Mouse (Mus musculus): ENCODE data around the gene Tcp11l2. TPM values are rescaled to one million over a fixed set of nuclear protein-coding genes. Genes with fewer than 3 reads are reported as not detected.

The Tcp11l2 gene
- total RNA-seq, 2 experiments from 2014 or later, result 35.9 to 52.2 TPM

GRCm38 (mm10) chr10:84597127-84597785 is 20.8 kb downstream of the Tcp11l2 start:
- peak; percentile 59 for DNase-seq (ENCODE audit: low spot score)

DNA sequence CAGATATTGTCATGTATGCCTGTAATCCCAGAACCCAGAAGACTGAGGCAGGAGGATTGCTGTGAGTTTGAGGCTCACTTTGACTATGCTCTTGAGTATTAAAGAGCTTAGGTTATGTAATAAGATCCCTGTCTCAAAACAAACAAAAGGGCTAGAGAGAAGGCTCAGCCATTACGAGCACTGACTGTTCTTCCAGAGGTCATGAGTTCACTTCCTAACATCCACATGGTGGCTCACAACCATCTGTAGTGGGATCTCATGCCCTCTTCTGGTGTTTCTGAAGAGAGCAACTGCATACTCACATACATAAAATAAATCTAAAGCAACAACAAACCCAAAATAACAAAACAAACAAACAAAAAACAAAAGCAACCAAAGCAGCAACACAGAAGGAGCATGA is 21.7 kb downstream of the Tcp11l2 start:
- DNase-seq (ENCODE audit: low spot score), result no peak

GRCm38 (mm10) chr10:84600136-84600535 is 23.7 kb downstream of the Tcp11l2 start:
- DNase-seq (ENCODE audit: low spot score), result no peak

DNA sequence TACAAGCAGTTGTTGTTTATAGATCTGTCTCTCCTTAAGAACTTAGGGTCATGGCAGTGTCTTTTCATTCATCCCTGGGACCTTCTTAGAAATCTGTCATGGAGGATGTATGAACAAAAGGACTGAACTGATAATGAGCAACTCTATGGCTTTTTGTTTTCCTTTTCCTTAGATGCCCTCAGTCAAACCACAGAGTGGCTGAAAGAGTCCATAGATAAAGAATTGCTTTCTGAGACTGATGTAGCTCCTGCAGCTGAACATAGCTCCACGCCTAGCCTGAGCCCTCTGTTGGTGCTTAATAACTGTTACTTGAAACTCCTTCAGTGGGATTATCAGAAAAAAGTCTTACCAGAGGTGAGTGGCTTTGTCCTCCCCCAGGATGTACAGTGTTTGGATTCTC is 27.9 kb downstream of the Tcp11l2 start:
- DNase-seq (ENCODE audit: low spot score), result no peak

DNA sequence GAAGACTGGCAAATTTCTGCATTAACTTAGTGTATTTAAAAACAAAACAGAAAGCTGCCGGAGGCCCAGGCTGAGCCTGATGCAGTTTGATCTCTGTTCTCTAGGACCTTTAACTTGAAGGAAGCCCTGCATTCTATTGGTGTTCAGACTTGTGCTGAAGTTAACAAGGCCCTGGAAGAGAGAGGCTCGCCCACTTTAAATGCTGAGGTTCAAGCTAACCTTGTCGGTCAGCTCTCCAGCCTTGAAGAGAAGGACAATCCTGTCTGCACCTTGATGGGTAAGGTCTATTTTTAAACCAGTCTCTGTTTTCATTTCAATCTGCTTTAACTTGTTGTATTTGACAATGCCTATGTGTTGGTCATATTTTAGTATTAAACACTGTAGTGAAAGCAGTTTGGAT is 31.9 kb downstream of the Tcp11l2 start:
- no peak for DNase-seq (ENCODE audit: low spot score)

DNA sequence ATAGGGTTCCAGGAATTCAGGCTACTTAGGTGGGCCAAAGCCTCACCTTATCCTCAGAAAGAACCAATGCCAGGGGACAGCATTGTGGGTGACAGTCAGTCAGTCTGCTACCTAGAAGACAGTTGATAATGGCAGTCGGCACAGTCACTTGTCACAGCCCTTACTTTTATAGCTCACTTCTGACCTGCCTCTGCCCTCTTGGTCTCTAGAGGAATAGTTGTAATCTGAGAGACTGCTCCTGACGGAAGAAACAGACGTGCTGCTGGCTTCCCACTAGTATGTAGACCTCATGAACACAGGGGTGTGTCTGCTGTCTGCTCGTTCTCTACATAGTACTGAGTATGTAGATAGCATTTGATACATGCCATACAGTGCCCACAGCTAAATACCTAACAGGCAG is 33.9 kb downstream of the Tcp11l2 start:
- peak; percentile 33 for DNase-seq (ENCODE audit: low spot score)

- DNase-seq (ENCODE audit: low spot score), result no peak
Observed at GRCm38 (mm10) chr10:84610783-84611182, 34.4 kb downstream of the Tcp11l2 start.

DNA sequence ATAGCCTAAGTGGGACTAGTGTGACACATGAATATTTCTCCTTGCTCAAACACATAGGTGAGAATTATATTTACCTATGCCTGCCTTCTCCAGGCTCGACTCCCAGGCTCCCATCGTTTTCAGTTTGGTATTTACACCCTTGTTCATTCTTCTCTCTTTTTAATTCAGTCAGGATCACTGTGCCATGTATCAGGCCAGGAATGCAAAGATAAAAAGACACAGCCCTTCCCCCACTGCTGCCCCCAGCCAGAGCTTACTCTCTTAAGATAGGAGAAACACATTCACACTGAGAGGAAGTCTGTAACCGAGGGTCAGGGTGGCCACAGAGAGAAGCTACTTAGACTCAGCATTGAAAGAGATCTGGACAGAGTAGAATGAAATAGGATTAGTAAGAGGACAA is 35.2 kb downstream of the Tcp11l2 start:
- no peak for DNase-seq (ENCODE audit: low spot score)

- no peak for DNase-seq (ENCODE audit: low spot score)
Observed at GRCm38 (mm10) chr10:84612281-84612680, 35.9 kb downstream of the Tcp11l2 start.

- no peak for DNase-seq (ENCODE audit: low spot score)
Observed at GRCm38 (mm10) chr10:84613366-84613765, 36.9 kb downstream of the Tcp11l2 start.

DNA sequence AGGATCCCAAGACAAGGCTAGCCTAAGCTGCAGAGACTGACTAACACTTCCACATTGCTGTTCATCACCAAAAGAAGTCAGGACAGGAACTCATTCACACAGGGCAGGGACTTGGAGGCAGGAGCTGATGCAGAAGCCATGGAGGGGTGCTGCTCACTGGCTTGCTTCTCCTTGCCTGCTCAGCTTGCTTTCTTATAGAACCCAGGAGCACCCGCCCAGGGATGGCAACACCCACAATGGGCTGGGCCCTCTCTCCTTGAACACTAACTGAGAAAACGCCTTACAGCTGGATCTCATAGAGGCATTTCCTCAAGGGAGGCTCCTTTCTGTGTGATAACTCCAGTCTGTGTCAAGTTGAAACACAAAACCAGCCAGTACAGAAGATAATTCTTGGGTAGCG is 38.6 kb downstream of the Tcp11l2 start:
- DNase-seq (ENCODE audit: low spot score), result no peak

DNA sequence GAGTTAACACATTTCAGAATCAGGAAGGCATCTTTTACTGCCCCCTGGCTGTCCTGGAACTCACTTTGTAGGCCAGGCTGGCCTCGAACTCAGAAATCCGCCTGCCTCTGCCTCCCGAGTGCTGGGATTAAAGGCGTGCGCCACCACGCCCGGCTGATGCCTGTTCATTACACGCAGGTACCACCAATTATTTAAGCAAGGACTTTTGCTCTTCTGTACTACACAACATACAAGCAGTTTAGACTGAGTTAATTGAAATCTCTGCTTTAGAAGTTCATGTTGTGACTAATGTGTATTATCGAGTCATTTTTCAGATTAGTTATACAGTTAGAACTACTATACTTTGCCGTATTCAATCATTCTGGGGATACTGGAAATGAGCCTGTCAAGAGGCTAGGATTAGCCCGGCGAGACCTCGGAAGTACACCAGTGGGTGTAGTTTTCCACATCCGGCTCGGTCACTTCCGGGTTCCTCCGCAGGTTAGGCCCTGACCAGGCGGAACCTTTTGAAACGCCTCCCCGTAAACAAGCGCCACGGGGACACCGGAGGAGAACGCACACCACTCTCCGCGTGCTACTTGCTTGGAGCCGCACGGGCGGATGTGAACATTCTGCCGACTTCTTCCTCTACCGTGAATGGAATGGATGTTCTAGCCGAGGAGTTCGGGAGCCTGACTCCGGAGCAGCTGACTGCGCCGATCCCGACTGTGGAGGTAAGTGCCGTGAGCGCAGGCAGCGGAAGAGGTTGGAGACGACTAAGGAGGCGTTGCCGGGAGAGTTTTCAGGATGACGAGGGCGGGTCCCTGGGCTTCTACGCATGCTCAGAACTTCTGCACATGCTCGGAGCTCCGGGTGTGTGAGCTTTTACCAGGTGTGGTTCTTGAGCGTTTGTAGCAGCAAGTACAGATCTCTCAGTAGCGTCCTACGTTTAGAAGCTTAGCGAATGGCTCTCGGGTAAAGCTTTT is 45.7 kb downstream of the Tcp11l2 start, which contains the start of gene Polr3b:
Polr3b (plus strand) TSS at position 467 of the 965 bp plus-strand sequence.
- peak; percentile 95 for DNase-seq (ENCODE audit: low spot score)

GRCm38 (mm10) chr10:84631182-84631581 is 54.8 kb downstream of the Tcp11l2 start:
- no peak for DNase-seq (ENCODE audit: low spot score)

- DNase-seq (ENCODE audit: low spot score), result no peak
Observed at GRCm38 (mm10) chr10:84632005-84632404, 55.6 kb downstream of the Tcp11l2 start.

DNA sequence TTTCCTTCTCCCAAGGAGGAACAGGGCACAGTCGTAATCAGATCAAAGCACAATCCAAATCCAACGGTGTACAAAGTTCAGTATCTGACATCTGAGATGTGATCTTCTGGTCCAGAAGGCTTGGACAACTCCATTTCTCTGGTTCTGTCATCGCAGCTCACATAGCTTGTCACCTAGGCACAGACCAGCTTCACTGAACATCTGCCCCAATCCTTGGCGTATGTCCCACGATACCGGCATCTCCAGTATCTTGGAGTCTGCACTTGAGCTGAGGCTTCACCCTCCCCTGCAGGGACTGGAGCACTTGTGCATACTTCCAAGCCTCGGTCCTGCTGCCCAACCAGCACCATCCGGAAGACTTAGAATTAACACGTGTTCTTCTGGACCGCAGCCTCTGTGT is 60.2 kb downstream of the Tcp11l2 start:
- DNase-seq (ENCODE audit: low spot score), result peak; percentile 64

DNA sequence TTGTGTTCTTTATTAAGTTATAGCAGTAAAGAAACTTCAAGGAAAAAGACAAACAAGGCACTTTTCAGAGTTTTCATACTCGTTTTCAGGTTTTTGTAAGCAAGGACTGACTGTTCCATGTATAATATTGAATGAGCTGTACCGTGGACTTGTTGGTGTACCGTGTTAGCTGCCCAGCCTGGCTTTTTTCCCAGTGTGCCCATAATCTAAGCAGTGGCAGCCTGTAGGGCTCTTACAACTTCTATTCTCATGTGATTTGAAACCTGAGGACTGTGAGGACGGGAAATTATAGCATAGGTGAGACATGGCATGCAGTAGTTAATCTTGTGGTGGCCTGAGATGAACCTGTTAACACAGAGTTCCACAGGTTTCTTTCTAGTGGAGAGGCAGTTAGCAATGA is 62.0 kb downstream of the Tcp11l2 start:
- peak; percentile 31 for DNase-seq (ENCODE audit: low spot score)

GRCm38 (mm10) chr10:84639525-84640287 is 63.3 kb downstream of the Tcp11l2 start:
- no peak for DNase-seq (ENCODE audit: low spot score)

DNA sequence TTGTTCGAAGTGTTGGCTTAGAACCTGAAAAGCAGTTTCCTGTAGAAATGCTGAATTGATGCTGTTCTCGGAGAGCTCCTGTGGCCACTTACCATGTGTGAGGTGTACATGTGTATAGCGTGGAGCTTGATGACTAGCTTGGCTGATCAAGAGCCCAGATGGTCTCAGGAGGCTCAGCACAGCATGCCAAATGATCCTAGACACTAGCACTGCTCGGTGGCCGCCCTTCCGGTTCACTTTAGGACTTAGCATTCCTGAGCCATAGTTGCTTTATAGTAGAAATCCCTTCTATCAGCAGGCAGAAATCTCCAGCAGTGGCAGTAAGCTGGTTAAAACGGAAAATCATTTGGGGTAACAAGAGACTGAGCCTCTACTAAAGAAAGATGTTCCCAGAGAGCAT is 64.4 kb downstream of the Tcp11l2 start:
- no peak for DNase-seq (ENCODE audit: low spot score)

DNA sequence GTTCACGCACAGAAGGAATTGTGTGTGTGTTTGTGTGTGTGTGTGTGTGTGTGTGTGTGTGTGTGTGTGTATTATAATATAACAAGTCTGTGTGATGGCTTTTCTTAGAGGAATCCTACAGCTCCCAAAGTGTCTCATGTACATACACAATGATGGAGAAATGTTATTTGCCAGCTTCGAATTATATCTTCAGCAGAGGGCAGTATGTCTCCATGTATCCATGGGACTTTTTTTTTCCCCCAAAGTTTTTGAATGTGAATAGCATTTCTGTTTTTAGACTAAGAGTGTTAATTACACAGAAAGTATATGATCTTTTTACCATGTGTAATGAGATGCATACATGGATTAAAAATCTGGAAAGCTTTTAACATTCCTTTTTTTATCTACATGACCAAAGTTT is 65.2 kb downstream of the Tcp11l2 start:
- no peak for DNase-seq (ENCODE audit: low spot score)

GRCm38 (mm10) chr10:84645940-84646339 is 69.5 kb downstream of the Tcp11l2 start:
- DNase-seq (ENCODE audit: low spot score), result no peak

- DNase-seq (ENCODE audit: low spot score), result no peak
Observed at GRCm38 (mm10) chr10:84646506-84647102, 70.2 kb downstream of the Tcp11l2 start.
